Mouse (Mus musculus) stomach, embryonic 14.5 days (tissue): ENCODE measurements at regions not wholly inside any gene's neighbourhood (a gene's known extent, or its start where the extent isn't known, plus 50 kb on each side); places are given as distances from the start of the nearest gene placed in this dataset.

ENCODE experiments used
- ATAC-seq: fragments of 200-750 bp; cut with Nextera tagmentation; 2 replicates; pipeline ENCODE4 v1.8.0; 2017; ENCODE audit warnings: low read depth, moderate TSS enrichment; ENCODE audit not compliant: insufficient number of reproducible peaks, insufficient read depth, low FRiP score
- H3K27ac ChIP-seq: fragments of 300-500 bp; sonication (generic); 2 replicates; pipeline ENCODE4 v1.5.1; 2014; ENCODE audit warnings: mild to moderate bottlenecking, low read length, moderate library complexity, mixed read lengths
- H3K27me3 ChIP-seq: fragments of 300-500 bp; sonication (generic); 2 replicates; pipeline ENCODE4 v1.6.1; 2014; ENCODE audit warnings: low read length, control low read depth, mixed read lengths; ENCODE audit not compliant: control insufficient read depth, insufficient read depth
- H3K36me3 ChIP-seq: fragments of 300-500 bp; sonication (generic); 2 replicates; pipeline ENCODE4 v1.6.1; 2014; ENCODE audit warnings: mild to moderate bottlenecking, control low read depth, low read length, moderate library complexity, mixed read lengths; ENCODE audit not compliant: control insufficient read depth, insufficient read depth
- H3K4me1 ChIP-seq: fragments of 300-500 bp; sonication (generic); 2 replicates; pipeline ENCODE4 v1.6.1; 2014; ENCODE audit warnings: low read length, control low read depth, mixed read lengths; ENCODE audit not compliant: control insufficient read depth, insufficient read depth
- H3K4me2 ChIP-seq: fragments of 300-500 bp; sonication (generic); replicated peaks from 2 replicates; pipeline ENCODE4 v1.6.1; 2014; ENCODE audit warnings: low read depth, low read length, control low read depth
- H3K4me3 ChIP-seq: fragments of 300-500 bp; sonication (generic); 2 replicates; pipeline ENCODE4 v1.5.1; 2014; ENCODE audit warnings: low read depth, low read length, control low read depth
- H3K9ac ChIP-seq: fragments of 300-500 bp; sonication (generic); replicated peaks from 2 replicates; pipeline ENCODE4 v1.6.1; 2014; ENCODE audit warnings: low read depth, mild to moderate bottlenecking, control low read depth, low read length, moderate library complexity, mixed read lengths
- H3K9me3 ChIP-seq: fragments of 300-500 bp; sonication (generic); 2 replicates; pipeline ENCODE4 v1.6.1; 2016; ENCODE audit warnings: low read depth, low read length, control low read depth; ENCODE audit not compliant: control insufficient read depth
- WGBS: fragments of 180-500 bp; shearing (Covaris S2); extraction: QIAGEN DNeasy Blood & Tissue Kit; methylation state at CpG from one replicate; pipeline ENCODE4 v1.1.7; 2014; 5-methylcytosine and 5-hydroxymethylcytosine counted together

GRCm38 (mm10) chr1:83685221-83685620, 277.2 kb upstream of the Sphkap start:
- Histone ChIP-seq H3K27ac (no peak overlapping the region), H3K4me3 (no peak overlapping the region), H3K4me1 (no peaks in the 10 kb centered on the region), H3K9me3 (no peaks in the 10 kb centered on the region), H3K9ac (no peak overlapping the region), H3K27me3 (no peaks in the 10 kb centered on the region), H3K4me2 (no peak overlapping the region), H3K36me3 (no peaks in the 10 kb centered on the region)
- 77% methylated on average over 3 of the region's 3 CpGs for WGBS
- no peak for ATAC-seq

DNA sequence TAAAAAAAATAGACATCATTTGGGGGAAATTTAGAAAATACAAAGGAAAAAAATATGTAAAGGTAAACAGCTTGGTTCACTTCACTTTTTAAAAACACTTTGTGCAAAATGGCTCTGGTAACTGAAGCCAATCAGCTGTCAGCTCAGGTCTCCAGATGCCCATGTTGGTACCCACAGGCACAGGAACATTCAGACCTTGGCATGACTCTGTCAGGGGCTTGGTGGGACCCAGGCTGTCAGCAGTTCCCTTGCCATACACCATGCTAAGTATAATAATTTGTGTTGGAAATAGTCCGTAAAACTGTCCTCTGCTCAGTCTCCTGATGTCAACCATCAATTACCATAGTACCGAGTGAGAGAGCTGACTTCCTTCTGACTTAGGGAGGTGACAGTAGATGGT, 257.3 kb upstream of the Sphkap start:
- Histone ChIP-seq H3K27me3 (no peaks in the 10 kb centered on the region), H3K9ac (no peak overlapping the region), H3K4me1 (no peaks in the 10 kb centered on the region), H3K4me2 (no peak overlapping the region), H3K27ac (no peak overlapping the region), H3K36me3 (no peaks in the 10 kb centered on the region), H3K9me3 (no peaks in the 10 kb centered on the region), H3K4me3 (no peak overlapping the region)
- no peak for ATAC-seq
- 74% methylated on average over 2 of the region's 2 CpGs for WGBS

DNA sequence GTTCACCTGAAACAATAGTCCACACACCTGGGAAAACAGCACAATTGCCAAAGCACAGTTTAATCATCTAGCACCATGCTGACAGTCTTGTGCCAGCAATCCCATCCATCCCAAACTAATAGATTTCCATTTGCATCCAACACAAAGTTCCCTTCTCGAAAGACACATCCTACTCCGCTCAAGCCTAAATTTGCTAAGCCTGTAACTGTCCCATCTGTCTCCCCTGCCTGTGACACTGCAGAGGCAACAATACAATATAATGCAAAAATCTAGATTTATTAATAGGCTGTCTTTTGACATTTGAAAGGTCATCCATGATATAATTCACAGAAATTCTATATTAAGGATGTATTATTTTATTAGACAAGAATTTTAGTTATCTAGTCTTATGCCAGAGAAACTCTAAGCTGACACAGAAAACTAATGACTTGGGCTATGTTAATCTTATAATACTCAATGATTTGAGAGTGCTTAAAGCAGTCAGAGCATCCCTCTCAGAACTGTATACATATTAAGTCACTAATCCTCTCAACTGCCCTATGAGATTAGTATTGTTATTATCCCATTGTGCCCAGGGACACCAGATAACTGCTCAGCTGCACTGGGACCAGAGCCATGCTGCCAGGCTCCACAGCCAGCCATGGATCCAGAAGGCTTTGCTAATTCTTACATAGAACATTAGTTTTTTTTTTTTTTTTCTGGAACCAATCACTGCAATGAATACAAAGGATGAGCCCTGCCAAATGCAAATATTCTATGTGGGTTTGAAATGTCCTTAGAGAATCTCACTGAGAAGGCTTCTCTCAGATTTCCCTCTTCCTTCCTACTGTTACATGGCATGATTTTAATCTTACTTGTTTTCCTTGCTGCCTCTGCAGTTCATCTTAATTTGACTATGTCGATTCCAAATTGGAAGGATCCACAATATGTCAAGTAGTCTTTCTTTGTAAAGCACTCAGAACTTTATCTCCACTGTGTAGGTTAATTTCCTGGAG, 254.1 kb upstream of the Sphkap start:
- Histone ChIP-seq H3K4me3 (no peak overlapping the region), H3K9ac (no peak overlapping the region), H3K4me1 (no peaks in the 10 kb centered on the region), H3K36me3 (no peaks in the 10 kb centered on the region), H3K27me3 (no peaks in the 10 kb centered on the region), H3K27ac (no peak overlapping the region), H3K4me2 (no peak overlapping the region), H3K9me3 (no peaks in the 10 kb centered on the region)
- WGBS, result 87% methylated on average over 3 of the region's 3 CpGs
- no peak for ATAC-seq

- no peak for ATAC-seq
- Histone ChIP-seq H3K27ac (no peak overlapping the region), H3K4me2 (no peak overlapping the region), H3K4me1 (no peaks in the 10 kb centered on the region), H3K4me3 (no peak overlapping the region), H3K27me3 (no peaks in the 10 kb centered on the region), H3K9ac (no peak overlapping the region), H3K9me3 (no peaks in the 10 kb centered on the region), H3K36me3 (no peaks in the 10 kb centered on the region)
- WGBS, result 89% methylated on average over 2 of the region's 2 CpGs
Measured at GRCm38 (mm10) chr1:83653661-83654060, 245.7 kb upstream of the Sphkap start.

- H3K36me3 ChIP-seq, result no peaks in the 10 kb centered on the region
- H3K4me3 ChIP-seq, result no peak overlapping the region
- no peak overlapping the region for H3K4me2 ChIP-seq
- no peaks in the 10 kb centered on the region for H3K27me3 ChIP-seq
- no peak for ATAC-seq
- no peak overlapping the region for H3K27ac ChIP-seq
- H3K9ac ChIP-seq, result no peak overlapping the region
- no peaks in the 10 kb centered on the region for H3K4me1 ChIP-seq
- WGBS, result 79% methylated on average over 1 of the region's 1 CpGs
- H3K9me3 ChIP-seq, result no peaks in the 10 kb centered on the region
Measured at GRCm38 (mm10) chr1:83645606-83646005, 237.6 kb upstream of the Sphkap start.

DNA sequence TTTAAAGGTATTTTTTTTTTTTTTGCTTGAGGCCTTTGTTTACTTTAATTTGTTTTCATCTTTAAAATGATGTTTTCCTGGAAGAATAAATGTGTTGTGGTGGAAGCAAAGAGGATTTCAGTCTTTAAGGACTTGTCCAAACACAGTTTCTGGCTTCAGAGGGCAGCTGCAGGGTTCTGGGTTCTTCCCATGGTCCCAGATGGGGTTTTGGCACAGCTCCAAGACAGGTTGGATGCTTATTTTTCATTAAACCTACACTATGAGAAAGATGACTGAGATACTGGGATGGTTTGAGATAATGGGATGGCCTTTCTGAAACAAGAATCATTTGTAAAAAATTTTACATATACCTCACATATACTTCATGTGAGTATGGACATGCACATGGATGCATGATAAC, 234.7 kb upstream of the Sphkap start:
- no peak overlapping the region for H3K4me3 ChIP-seq
- H3K27ac ChIP-seq, result no peak overlapping the region
- no peak overlapping the region for H3K9ac ChIP-seq
- no peaks in the 10 kb centered on the region for H3K4me1 ChIP-seq
- H3K36me3 ChIP-seq, result no peaks in the 10 kb centered on the region
- H3K9me3 ChIP-seq, result no peaks in the 10 kb centered on the region
- ATAC-seq, result no peak
- no peaks in the 10 kb centered on the region for H3K27me3 ChIP-seq
- H3K4me2 ChIP-seq, result no peak overlapping the region

DNA sequence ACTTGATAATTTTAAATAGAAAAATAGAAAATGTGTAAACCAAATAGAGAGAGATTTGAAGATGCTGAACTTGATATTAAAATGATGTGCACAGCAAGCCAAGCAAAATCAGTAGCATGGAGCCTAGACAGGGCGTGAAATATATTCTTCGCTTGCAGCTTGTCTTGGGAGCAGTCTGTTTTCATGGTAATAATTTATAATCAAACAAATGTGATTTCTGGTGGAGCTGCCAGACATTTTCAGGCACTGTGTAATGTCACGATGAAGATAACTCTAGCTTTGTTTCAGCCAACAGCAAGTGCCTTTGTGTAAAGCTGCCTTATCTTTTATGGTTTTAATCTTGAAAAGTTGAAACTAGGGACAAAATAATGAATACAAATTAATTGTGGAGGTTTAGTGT, 228.1 kb upstream of the Sphkap start:
- H3K36me3 ChIP-seq, result no peaks in the 10 kb centered on the region
- no peaks in the 10 kb centered on the region for H3K27me3 ChIP-seq
- H3K4me2 ChIP-seq, result no peak overlapping the region
- ATAC-seq, result no peak
- no peak overlapping the region for H3K27ac ChIP-seq
- H3K4me1 ChIP-seq, result no peaks in the 10 kb centered on the region
- no peaks in the 10 kb centered on the region for H3K9me3 ChIP-seq
- H3K4me3 ChIP-seq, result no peak overlapping the region
- no peak overlapping the region for H3K9ac ChIP-seq
- 68% methylated on average over 3 of the region's 3 CpGs for WGBS

GRCm38 (mm10) chr1:83631798-83632197, 223.8 kb upstream of the Sphkap start:
- Histone ChIP-seq H3K9me3 (no peaks in the 10 kb centered on the region), H3K27ac (no peak overlapping the region), H3K4me1 (no peaks in the 10 kb centered on the region), H3K4me3 (no peak overlapping the region), H3K4me2 (no peak overlapping the region), H3K27me3 (no peaks in the 10 kb centered on the region), H3K36me3 (no peaks in the 10 kb centered on the region), H3K9ac (no peak overlapping the region)
- ATAC-seq, result no peak
- WGBS, result 46% methylated on average over 4 of the region's 4 CpGs

DNA sequence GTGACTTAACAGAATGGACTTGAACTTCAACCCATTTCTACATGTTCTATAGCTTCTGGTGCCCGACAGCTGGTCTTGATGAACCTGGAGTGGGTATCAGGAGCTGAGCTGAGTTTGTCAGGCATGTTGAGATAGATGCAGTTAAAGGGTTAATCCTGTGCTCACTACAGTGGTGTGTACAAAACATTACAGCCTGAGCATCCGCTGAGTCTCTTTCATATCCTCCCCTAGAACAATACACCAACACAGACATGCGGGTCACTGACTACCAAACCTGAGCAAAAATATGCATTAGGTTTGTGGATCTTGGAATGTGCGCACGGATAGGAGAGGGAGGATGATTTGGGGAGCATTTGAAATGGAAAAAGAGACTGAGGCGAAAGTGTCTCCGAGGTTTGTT, 223.4 kb upstream of the Sphkap start:
- Histone ChIP-seq H3K27ac (no peak overlapping the region), H3K9ac (no peak overlapping the region), H3K36me3 (no peaks in the 10 kb centered on the region), H3K4me2 (no peak overlapping the region), H3K4me3 (no peak overlapping the region), H3K4me1 (no peaks in the 10 kb centered on the region), H3K9me3 (no peaks in the 10 kb centered on the region), H3K27me3 (no peaks in the 10 kb centered on the region)
- WGBS, result 80% methylated on average over 7 of the region's 7 CpGs
- no peak for ATAC-seq
